Mouse (Mus musculus): ENCODE results near the gene Fastkd1.
"Not testable (repeated sequence)": the region's sequence is repeated elsewhere in the genome, so short reads cannot be mapped to it uniquely, and the experiment has no call there.

Gene Fastkd1

DNA sequence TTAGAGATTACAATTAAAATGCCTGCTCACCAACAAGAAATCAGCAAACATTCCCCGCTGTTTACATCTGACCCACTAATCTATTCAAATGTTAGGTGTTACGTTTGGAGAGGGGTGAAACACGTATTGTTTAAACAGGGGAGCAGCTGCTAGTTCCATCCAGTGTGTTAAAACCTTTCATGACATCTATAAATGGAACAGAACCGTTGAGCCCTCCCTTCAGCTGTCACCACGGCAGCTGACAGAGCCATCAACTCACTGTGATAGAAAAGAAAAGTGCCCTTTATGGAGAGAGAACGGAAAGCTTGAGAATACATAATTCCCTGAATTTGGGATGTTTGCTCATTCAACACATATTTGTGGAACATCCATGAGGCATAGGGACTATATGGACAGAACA is 44.9 kb downstream of the Fastkd1 start:
- no peak for DNase-seq

GRCm38 (mm10) chr2:69667656-69668055 is 45.7 kb downstream of the Fastkd1 start:
- no peak for DNase-seq

DNA sequence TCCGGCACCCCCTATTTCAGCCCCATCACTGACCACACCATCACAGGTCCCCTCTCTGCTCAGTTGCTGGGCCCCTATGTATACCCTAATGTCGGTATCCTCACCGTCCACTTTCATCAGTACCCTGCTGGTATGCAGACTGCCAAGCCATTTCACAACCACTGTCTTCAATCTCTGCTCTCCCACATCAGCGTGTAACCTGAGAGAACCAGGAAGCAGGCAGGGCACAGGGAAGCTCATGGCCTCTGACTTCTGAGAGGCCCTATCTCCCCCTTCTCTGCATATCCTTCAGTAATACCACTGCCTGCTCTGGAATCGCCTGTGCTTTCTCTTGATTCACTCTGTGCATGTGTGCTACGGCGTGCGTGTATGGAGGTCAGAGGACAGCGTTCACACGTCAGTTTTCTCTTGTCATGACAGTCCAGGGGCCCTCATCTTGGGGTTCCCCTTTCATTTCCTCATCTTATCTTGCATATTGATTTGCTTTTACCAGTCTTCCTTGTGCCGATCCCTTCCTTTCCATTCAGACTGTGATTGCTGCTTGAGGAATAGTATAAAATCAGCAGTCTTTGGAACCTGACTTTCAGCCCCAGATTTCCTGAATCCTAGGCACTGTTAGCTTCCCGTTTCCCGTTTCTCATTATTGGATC is 49.4 kb downstream of the Fastkd1 start:
- DNase-seq, result no peak

GRCm38 (mm10) chr2:69659326-69659725 is 54.0 kb downstream of the Fastkd1 start:
- DNase-seq, result no peak

GRCm38 (mm10) chr2:69649716-69650115 is 63.6 kb downstream of the Fastkd1 start:
- DNase-seq, result no peak

GRCm38 (mm10) chr2:69646726-69647490 is 66.4 kb downstream of the Fastkd1 start, which contains the start of gene Bbs5:
Gene Bbs5, plus strand, starts transcription at chr2:69647171.
- DNase-seq, result peak; percentile 79

GRCm38 (mm10) chr2:69644968-69645617 is 68.2 kb downstream of the Fastkd1 start:
- DNase-seq, result no peak

GRCm38 (mm10) chr2:69640100-69640499 is 73.2 kb downstream of the Fastkd1 start:
- no peak for DNase-seq

GRCm38 (mm10) chr2:69637989-69638388 is 75.3 kb downstream of the Fastkd1 start:
- not testable (repeated sequence) for DNase-seq

Data from liver (tissue).